Mouse (Mus musculus): ENCODE results near the gene Tex11. TPM values are rescaled to one million over a fixed set of nuclear protein-coding genes. Genes with fewer than 3 reads are reported as not detected.

The Tex11 gene
- polyA plus RNA-seq, 1 experiment from 2014 or later = 0.29 TPM

DNA sequence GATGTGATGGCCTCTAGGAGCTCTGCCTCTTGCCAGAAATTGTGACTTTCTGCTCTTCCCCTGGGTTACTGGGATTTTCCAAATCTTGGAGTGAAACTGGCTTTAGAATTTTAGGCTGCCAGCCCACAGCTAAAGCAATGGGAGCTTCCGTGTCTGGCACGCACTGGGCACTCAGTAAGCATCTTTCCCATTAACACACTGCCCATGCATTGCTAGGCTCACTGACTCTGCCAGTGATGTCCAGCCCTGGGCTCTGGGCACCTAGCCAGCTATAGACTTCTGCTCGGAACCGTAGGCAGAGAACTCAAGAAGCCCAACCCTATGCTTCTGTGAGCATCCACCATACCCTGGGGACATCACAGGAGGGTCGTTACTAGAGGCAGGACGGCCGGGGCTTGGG is 243.7 kb downstream of the Tex11 start:
- no peak overlapping the region for H3K4me2 ChIP-seq
- H3K9ac ChIP-seq = no peak overlapping the region
- peaks cover 2% of the 10 kb centered on the region for H3K4me1 ChIP-seq (replicated peaks)
- H3K27ac ChIP-seq (ENCODE audit: poor library complexity, severe bottlenecking) = no peak overlapping the region
- no peaks in the 10 kb centered on the region for H3K27me3 ChIP-seq (replicated peaks)
- no peaks in the 10 kb centered on the region for H3K9me3 ChIP-seq (replicated peaks)
- ATAC-seq (ENCODE audit: insufficient number of reproducible peaks, low FRiP score) = no peak
- H3K36me3 ChIP-seq = peaks cover 45% of the 10 kb centered on the region
- WGBS = 79% methylated on average over 7 of the region's 7 CpGs
- no peak overlapping the region for H3K4me3 ChIP-seq

DNA sequence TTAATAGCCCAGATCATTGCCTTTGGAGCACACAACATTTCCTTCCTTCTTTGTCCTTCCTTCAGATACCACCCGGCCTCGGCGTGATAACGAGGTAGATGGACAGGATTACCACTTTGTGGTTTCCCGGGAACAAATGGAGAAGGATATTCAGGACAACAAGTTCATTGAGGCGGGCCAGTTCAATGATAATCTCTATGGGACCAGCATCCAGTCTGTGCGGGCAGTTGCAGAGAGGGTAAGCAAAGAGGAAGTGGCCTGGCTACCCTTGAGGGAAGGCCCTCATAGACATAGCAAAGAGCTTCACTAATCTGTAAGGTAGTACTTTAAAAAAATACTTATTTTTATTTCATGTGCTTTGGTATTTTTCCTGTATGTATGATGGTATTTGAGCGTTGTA is 245.3 kb downstream of the Tex11 start:
- H3K9ac ChIP-seq = no peak overlapping the region
- WGBS = 80% methylated on average over 8 of the region's 8 CpGs
- H3K4me2 ChIP-seq = no peak overlapping the region
- peaks cover 17% of the 10 kb centered on the region for H3K4me1 ChIP-seq (replicated peaks)
- no peaks in the 10 kb centered on the region for H3K9me3 ChIP-seq (replicated peaks)
- no peaks in the 10 kb centered on the region for H3K27me3 ChIP-seq (replicated peaks)
- no peak overlapping the region for H3K4me3 ChIP-seq
- H3K27ac ChIP-seq (ENCODE audit: poor library complexity, severe bottlenecking) = no peak overlapping the region
- H3K36me3 ChIP-seq = peaks cover 45% of the 10 kb centered on the region
- ATAC-seq (ENCODE audit: insufficient number of reproducible peaks, low FRiP score) = no peak

DNA sequence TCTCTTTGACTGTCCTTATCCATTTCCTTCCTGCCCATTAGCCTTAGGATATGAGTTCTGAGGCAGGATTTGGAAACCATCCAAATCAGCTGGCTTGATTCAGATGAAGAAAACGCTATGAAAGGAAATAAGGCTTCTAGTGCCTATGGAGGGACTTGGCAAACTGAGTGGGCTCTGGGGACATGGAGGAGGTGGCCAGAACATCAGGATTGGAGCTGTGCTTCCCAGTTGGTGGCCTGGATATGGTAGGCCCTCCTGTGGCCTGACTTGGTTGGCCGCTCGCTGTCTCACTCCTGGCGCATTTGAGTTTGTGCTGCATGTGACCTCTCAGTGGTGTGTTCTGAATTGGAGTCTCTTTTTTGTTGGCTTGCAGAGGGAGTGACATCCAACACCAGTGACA is 248.3 kb downstream of the Tex11 start:
- Histone ChIP-seq H3K4me2 (no peak overlapping the region), H3K4me3 (no peak overlapping the region), H3K9me3 (replicated peaks) (no peaks in the 10 kb centered on the region), H3K36me3 (peaks cover 62% of the 10 kb centered on the region), H3K9ac (no peak overlapping the region), H3K27me3 (replicated peaks) (no peaks in the 10 kb centered on the region), H3K27ac (ENCODE audit: poor library complexity, severe bottlenecking) (no peak overlapping the region), H3K4me1 (replicated peaks) (peaks cover 17% of the 10 kb centered on the region)
- 68% methylated on average over 4 of the region's 4 CpGs for WGBS
- ATAC-seq (ENCODE audit: insufficient number of reproducible peaks, low FRiP score) = no peak

DNA sequence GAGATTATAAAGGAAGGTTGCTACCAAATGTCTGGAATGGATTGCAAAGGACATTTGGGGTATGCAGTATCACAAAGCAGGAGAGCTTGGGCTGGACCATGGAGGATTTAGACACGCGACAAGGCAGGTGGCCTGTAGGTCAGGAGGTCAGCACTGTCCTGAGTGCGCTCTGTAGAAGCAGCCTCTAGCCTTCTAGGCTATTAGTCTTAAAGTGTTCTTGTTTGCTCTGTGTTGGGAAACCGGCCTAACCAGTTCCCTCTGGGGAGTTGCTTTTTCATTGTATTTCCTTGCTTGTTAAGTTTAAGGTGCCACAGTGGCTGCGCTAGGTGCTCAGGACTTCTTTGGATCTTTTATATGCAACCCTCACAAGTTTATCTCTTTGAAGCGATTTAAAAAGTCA is 257.4 kb downstream of the Tex11 start:
- Histone ChIP-seq H3K27ac (ENCODE audit: poor library complexity, severe bottlenecking) (no peak overlapping the region), H3K9ac (no peak overlapping the region), H3K4me1 (replicated peaks) (peaks cover 13% of the 10 kb centered on the region), H3K4me2 (no peak overlapping the region), H3K36me3 (peaks cover 17% of the 10 kb centered on the region; the same call in 1 of the 2 replicates), H3K9me3 (replicated peaks) (no peaks in the 10 kb centered on the region), H3K27me3 (replicated peaks) (no peaks in the 10 kb centered on the region), H3K4me3 (no peak overlapping the region)
- 70% methylated on average over 6 of the region's 6 CpGs for WGBS
- no peak for ATAC-seq (ENCODE audit: insufficient number of reproducible peaks, low FRiP score)

DNA sequence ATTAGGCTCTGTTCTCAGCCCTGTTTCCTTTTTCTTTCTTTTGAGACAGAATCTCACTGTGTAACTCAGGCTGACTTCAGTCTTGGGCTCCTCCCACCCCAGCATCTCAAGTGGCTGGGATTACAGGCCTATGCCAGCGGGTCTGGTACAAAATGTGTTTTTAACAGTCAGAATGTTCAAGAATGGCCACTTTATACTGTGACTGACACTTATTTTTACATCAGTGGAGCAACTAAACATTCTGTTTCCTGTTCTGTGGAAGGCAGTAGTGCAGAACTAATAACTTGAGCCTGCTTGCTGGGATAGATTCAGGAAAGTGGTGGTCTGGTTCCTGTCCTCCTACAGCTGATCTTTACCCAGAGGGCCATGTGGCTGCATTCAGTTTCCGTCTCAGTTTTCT is 258.8 kb downstream of the Tex11 start:
- Histone ChIP-seq H3K9me3 (replicated peaks) (no peaks in the 10 kb centered on the region), H3K4me2 (no peak overlapping the region), H3K27me3 (replicated peaks) (no peaks in the 10 kb centered on the region), H3K27ac (ENCODE audit: poor library complexity, severe bottlenecking) (0 out of 2 replicates have a peak overlapping the region, but pooled peaks have one; percentile 36), H3K4me1 (replicated peaks) (peaks cover 19% of the 10 kb centered on the region), H3K9ac (no peak overlapping the region), H3K36me3 (0 out of 2 replicates have a peak, but pooled peaks cover 7% of the 10 kb centered on the region), H3K4me3 (no peak overlapping the region)
- no peak for ATAC-seq (ENCODE audit: insufficient number of reproducible peaks, low FRiP score)
- 42% methylated on average over 2 of the region's 2 CpGs for WGBS

DNA sequence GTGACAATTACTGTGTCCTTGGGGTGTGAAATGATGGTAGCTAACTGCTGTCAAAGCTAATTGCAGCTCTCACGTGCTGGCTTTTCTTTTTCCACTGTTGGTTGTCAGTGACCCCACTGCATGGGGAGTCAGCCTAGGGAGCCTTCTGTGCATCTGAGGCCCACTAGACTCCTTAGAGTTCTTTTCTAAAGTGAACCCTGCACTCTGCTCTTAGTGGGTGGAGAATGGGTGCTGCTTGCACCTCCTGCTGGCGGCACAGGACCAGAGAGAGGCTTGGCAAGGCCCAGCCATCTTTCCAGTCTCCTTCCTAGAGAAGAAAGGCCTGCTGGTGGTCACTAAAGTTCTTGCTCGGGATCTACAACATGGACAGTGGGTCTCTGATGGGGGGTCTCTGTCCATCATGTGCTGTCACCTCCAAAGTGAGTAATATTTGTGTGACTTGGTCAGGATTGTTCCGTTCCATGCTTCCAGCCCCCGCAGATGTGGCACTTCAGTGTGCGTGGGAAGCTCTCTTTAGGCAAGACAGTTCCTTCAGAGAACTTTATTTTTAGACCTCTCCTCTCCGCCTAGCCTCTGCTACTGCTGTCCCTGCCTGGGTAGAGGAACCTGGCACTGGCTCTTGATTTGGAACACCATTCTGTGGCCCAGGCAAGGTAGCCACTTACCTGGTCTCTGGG is 261.5 kb downstream of the Tex11 start:
- peaks cover 28% of the 10 kb centered on the region for H3K4me1 ChIP-seq (replicated peaks)
- H3K9ac ChIP-seq = no peak overlapping the region
- peak overlapping the region; percentile 51 for H3K27ac ChIP-seq (ENCODE audit: poor library complexity, severe bottlenecking)
- H3K9me3 ChIP-seq (replicated peaks) = no peaks in the 10 kb centered on the region
- 0 out of 2 replicates have a peak, but pooled peaks cover 7% of the 10 kb centered on the region for H3K36me3 ChIP-seq
- WGBS = 57% methylated on average over 7 of the region's 7 CpGs
- no peak for ATAC-seq (ENCODE audit: insufficient number of reproducible peaks, low FRiP score)
- no peak overlapping the region for H3K4me3 ChIP-seq
- no peak overlapping the region for H3K4me2 ChIP-seq
- no peaks in the 10 kb centered on the region for H3K27me3 ChIP-seq (replicated peaks)

DNA sequence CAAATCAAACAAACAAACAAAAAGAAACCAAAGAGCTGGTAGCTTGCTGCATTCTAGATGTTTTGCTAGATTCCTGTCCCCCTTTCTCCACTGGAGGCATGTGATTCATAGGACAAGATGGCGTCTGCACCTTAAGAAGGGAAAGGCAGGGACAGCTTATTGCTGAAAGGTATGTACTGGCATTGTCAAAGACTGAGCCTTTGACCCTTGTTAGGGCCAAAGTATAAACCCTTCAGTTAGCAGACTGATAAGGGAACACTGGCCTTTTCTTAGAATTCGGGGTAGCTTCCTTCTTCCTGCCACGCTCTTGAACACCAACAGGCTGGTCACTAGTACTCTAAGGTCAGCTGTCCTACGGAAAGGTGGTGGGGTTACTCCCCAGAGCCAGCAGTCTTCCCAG is 262.1 kb downstream of the Tex11 start:
- no peak overlapping the region for H3K4me3 ChIP-seq
- no peaks in the 10 kb centered on the region for H3K27me3 ChIP-seq (replicated peaks)
- 72% methylated on average over 4 of the region's 4 CpGs for WGBS
- peak overlapping the region; percentile 51; the same call in 1 of the 2 replicates for H3K27ac ChIP-seq (ENCODE audit: poor library complexity, severe bottlenecking)
- ATAC-seq (ENCODE audit: insufficient number of reproducible peaks, low FRiP score) = no peak
- no peaks in the 10 kb centered on the region for H3K9me3 ChIP-seq (replicated peaks)
- H3K36me3 ChIP-seq = 0 out of 2 replicates have a peak, but pooled peaks cover 7% of the 10 kb centered on the region
- H3K4me2 ChIP-seq = no peak overlapping the region
- no peak overlapping the region for H3K9ac ChIP-seq
- peaks cover 28% of the 10 kb centered on the region for H3K4me1 ChIP-seq (replicated peaks)

DNA sequence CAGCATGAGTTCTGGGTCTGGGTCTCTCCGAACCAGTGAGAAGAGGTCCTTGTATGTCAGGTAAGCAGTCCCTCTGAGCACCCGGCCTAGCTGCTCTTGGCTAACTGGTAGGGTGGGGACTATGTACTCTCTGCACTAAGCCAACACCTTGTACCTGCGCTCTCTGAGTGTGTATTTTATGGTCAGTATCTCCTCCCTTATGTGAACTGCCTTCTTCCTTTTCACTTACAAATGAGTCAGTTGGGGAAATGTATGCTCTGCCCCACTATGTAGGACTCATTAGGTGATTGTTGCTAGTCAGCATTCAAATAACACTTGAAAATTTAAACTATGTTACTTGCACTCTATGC is 262.8 kb downstream of the Tex11 start:
- H3K4me2 ChIP-seq = no peak overlapping the region
- no peak overlapping the region for H3K27ac ChIP-seq (ENCODE audit: poor library complexity, severe bottlenecking)
- WGBS = 77% methylated on average over 3 of the region's 3 CpGs
- H3K9me3 ChIP-seq (replicated peaks) = no peaks in the 10 kb centered on the region
- no peak overlapping the region for H3K9ac ChIP-seq
- 0 out of 2 replicates have a peak, but pooled peaks cover 7% of the 10 kb centered on the region for H3K36me3 ChIP-seq
- peaks cover 28% of the 10 kb centered on the region for H3K4me1 ChIP-seq (replicated peaks)
- no peaks in the 10 kb centered on the region for H3K27me3 ChIP-seq (replicated peaks)
- no peak overlapping the region for H3K4me3 ChIP-seq
- no peak for ATAC-seq (ENCODE audit: insufficient number of reproducible peaks, low FRiP score)

DNA sequence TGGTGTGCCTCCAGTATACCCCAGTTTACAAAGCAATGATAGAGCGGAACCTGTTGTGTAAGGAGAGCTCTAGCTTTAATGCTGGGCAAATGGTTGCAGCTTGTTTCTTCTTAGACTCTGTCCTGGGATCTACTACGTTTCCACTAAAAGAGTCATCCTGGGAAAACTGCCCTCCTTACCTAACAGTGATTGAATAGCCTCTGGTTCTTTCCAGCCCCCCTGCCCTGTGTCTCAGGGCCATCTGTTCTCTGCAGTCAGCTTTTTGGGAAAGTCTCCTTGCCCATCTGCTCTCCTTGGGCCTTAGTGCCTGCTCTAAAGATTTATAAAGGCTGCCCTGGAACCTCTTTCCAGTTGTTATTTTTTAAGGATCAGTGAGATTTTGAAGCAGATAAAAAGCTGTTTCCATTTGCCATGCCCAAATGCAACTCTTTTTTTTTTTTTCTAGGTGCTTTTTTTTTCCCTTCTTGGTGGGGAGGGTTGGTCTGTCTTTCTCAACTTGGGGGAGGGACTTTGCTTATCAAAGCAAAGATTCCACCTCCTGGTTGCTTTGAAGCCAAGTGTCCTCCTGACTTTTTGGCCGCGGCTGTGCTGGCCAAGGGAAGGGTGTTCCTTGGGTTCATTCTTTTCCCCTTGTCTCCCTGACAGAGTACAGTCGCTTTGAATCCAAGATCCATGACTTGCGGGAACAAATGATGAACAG is 263.3 kb downstream of the Tex11 start:
- no peak overlapping the region for H3K4me3 ChIP-seq
- H3K36me3 ChIP-seq = 0 out of 2 replicates have a peak, but pooled peaks cover 7% of the 10 kb centered on the region
- WGBS = 64% methylated on average over 6 of the region's 6 CpGs
- H3K9ac ChIP-seq = no peak overlapping the region
- H3K27ac ChIP-seq (ENCODE audit: poor library complexity, severe bottlenecking) = no peak overlapping the region
- ATAC-seq (ENCODE audit: insufficient number of reproducible peaks, low FRiP score) = no peak
- no peaks in the 10 kb centered on the region for H3K27me3 ChIP-seq (replicated peaks)
- H3K4me2 ChIP-seq = no peak overlapping the region
- H3K4me1 ChIP-seq (replicated peaks) = peaks cover 28% of the 10 kb centered on the region
- no peaks in the 10 kb centered on the region for H3K9me3 ChIP-seq (replicated peaks)

DNA sequence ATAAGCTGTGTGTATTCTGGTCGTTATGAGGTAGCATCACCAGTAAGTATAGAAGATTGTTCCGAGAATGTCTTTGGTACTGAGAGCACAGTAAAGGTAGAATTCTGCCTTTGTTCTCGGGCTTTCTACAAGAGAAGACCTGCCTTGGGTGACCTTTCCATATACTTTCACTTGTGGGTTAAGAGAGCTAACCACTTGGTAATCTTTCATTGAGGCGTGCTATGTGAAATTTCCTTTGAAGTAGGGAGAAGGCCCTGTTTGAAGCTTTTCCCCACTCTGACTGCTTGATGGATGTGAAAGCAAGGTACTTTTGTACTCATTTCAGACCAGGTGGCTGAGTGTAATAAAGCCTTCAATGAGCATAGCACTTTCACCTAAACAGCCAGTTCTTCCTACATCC is 270.1 kb downstream of the Tex11 start:
- Histone ChIP-seq H3K9me3 (replicated peaks) (no peaks in the 10 kb centered on the region), H3K36me3 (no peaks in the 10 kb centered on the region), H3K4me2 (no peak overlapping the region), H3K27me3 (replicated peaks) (no peaks in the 10 kb centered on the region), H3K4me1 (replicated peaks) (0 out of 2 replicates have a peak, but pooled peaks cover 7% of the 10 kb centered on the region), H3K4me3 (no peak overlapping the region), H3K27ac (ENCODE audit: poor library complexity, severe bottlenecking) (no peak overlapping the region), H3K9ac (no peak overlapping the region)
- ATAC-seq (ENCODE audit: insufficient number of reproducible peaks, low FRiP score) = no peak
- WGBS = 83% methylated on average over 4 of the region's 4 CpGs

All from heart, embryonic 12.5 days (tissue).